Mouse (Mus musculus) right cerebral cortex, postnatal 14 days (tissue): ENCODE data around the gene Fbxw18.
"Not testable (repeated sequence)": the region's sequence is repeated elsewhere in the genome, so short reads cannot be mapped to it uniquely, and the experiment has no call there.

Experiments used
- DNase-seq: peaks from one replicate; pipeline ENCODE4 v3.0.0; 2022

Fbxw18 gene

GRCm38 (mm10) chr9:109702600-109702999 lies at the start of gene Fbxw18:
Gene Fbxw18, minus strand, starts transcription at chr9:109702700.
- not testable (repeated sequence) for DNase-seq

GRCm38 (mm10) chr9:109745989-109746388 lies 43.5 kb upstream of the Fbxw18 start, which contains the start of gene Fbxw26:
Gene Fbxw26, minus strand, starts transcription at chr9:109746089.
- not testable (repeated sequence) for DNase-seq

GRCm38 (mm10) chr9:109685299-109685698 lies 17.2 kb downstream of the Fbxw18 start:
- peak; percentile 17 for DNase-seq

- not testable (repeated sequence) for DNase-seq
These were observed 37.9 kb downstream of the Fbxw18 start, which contains the start of gene Fbxw25 for GRCm38 (mm10) chr9:109664552-109664951. Gene Fbxw25, minus strand, starts transcription at chr9:109664652.
